Mouse (Mus musculus): ENCODE data around the gene Abcc12. TPM values are rescaled to one million over a fixed set of nuclear protein-coding genes. Genes with fewer than 3 reads are reported as not detected.

Gene Abcc12
- polyA plus RNA-seq, 1 experiment from 2014 or later, result 0.05 TPM

DNA sequence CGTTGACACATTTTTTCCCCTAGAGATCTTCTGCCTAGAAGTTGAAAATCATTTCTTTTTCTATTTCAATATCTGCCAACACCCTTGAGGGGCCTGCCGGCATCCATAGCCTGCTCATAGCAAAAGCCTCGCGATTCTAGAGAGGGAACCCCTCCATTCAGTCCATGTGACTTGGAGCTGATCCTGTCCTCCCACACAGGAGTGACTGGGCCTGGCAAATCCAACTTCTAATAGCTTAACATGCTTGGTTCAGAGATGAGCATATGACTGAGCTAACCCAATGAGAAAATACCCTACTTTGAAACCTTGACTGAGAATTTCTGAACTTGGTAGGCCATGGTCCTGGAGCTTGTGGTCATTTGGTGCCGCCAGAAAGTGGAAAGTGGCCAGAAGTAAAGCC lies 5.6 kb upstream of the Abcc12 start:
- WGBS, result 47% methylated on average over 5 of the region's 5 CpGs
- no peak overlapping the region for H3K27ac ChIP-seq (ENCODE audit: low read depth, low read length)
- no peak overlapping the region for H3K4me3 ChIP-seq (ENCODE audit: low read depth, low read length)
- H3K27me3 ChIP-seq (ENCODE audit: control insufficient read depth, insufficient read depth, low read length), result no peaks in the 10 kb centered on the region
- H3K36me3 ChIP-seq (ENCODE audit: control insufficient read depth, insufficient read depth, low read length), result no peaks in the 10 kb centered on the region
- DNase-seq (ENCODE audit: low spot score, missing footprints), result no peak
- H3K9me3 ChIP-seq (ENCODE audit: control insufficient read depth, low read length), result no peaks in the 10 kb centered on the region
- ATAC-seq (ENCODE audit: low FRiP score), result no peak
- H3K4me1 ChIP-seq (ENCODE audit: control insufficient read depth, insufficient read depth, low read length), result no peaks in the 10 kb centered on the region
- no peak overlapping the region for H3K4me2 ChIP-seq
- no peak overlapping the region for H3K9ac ChIP-seq (ENCODE audit: low read length)

DNA sequence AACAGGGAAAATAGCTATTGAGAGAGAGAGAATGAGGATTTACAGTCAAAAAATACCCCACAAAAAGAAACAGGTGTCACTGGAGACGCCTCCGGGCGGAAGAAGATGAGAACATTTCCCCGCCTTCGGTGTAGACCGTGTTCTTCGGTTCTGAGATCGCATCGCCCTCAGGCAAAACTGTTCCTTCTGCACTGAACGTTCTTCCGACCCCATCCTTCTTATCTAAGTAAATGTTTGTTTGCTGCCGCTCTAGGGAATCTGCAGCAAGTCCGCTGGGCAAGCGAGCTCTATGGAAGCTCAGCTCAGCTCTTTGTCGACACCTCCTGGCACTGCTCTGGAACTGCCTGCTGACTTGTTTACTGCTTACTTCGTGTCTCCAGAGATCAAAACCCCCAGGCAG lies 5.0 kb upstream of the Abcc12 start:
- Histone ChIP-seq H3K4me3 (ENCODE audit: low read depth, low read length) (peak overlapping the region; percentile 31), H3K27me3 (ENCODE audit: control insufficient read depth, insufficient read depth, low read length) (no peaks in the 10 kb centered on the region), H3K27ac (ENCODE audit: low read depth, low read length) (no peak overlapping the region), H3K4me2 (peak overlapping the region; percentile 54), H3K9me3 (ENCODE audit: control insufficient read depth, low read length) (no peaks in the 10 kb centered on the region), H3K9ac (ENCODE audit: low read length) (peak overlapping the region; percentile 50; the same call in 1 of the 2 replicates), H3K4me1 (ENCODE audit: control insufficient read depth, insufficient read depth, low read length) (no peaks in the 10 kb centered on the region), H3K36me3 (ENCODE audit: control insufficient read depth, insufficient read depth, low read length) (no peaks in the 10 kb centered on the region)
- WGBS, result 4% methylated on average over 16 of the region's 16 CpGs
- ATAC-seq (ENCODE audit: low FRiP score) (peak; percentile 84), DNase-seq (ENCODE audit: low spot score, missing footprints) (peak; percentile 98)

- Histone ChIP-seq H3K36me3 (ENCODE audit: control insufficient read depth, insufficient read depth, low read length) (no peaks in the 10 kb centered on the region), H3K4me2 (peak overlapping the region; percentile 54), H3K27me3 (ENCODE audit: control insufficient read depth, insufficient read depth, low read length) (no peaks in the 10 kb centered on the region), H3K9me3 (ENCODE audit: control insufficient read depth, low read length) (no peaks in the 10 kb centered on the region), H3K9ac (ENCODE audit: low read length) (peak overlapping the region; percentile 50; the same call in 1 of the 2 replicates), H3K4me1 (ENCODE audit: control insufficient read depth, insufficient read depth, low read length) (no peaks in the 10 kb centered on the region), H3K4me3 (ENCODE audit: low read depth, low read length) (peak overlapping the region; percentile 31), H3K27ac (ENCODE audit: low read depth, low read length) (no peak overlapping the region)
- 5% methylated on average over 11 of the region's 11 CpGs for WGBS
- ATAC-seq (ENCODE audit: low FRiP score), result peak; percentile 82
- DNase-seq (ENCODE audit: low spot score, missing footprints), result peak; percentile 96
Measured at GRCm38 (mm10) chr8:86585118-86585517, 4.6 kb upstream of the Abcc12 start.

GRCm38 (mm10) chr8:86581921-86582331 lies 1.4 kb upstream of the Abcc12 start:
- Histone ChIP-seq H3K9me3 (ENCODE audit: control insufficient read depth, low read length) (no peaks in the 10 kb centered on the region), H3K27ac (ENCODE audit: low read depth, low read length) (no peak overlapping the region), H3K27me3 (ENCODE audit: control insufficient read depth, insufficient read depth, low read length) (no peaks in the 10 kb centered on the region), H3K36me3 (ENCODE audit: control insufficient read depth, insufficient read depth, low read length) (no peaks in the 10 kb centered on the region), H3K4me2 (no peak overlapping the region), H3K4me1 (ENCODE audit: control insufficient read depth, insufficient read depth, low read length) (no peaks in the 10 kb centered on the region), H3K9ac (ENCODE audit: low read length) (no peak overlapping the region), H3K4me3 (ENCODE audit: low read depth, low read length) (no peak overlapping the region)
- no peak for DNase-seq (ENCODE audit: low spot score, missing footprints)
- WGBS, result 87% methylated on average over 4 of the region's 4 CpGs
- no peak for ATAC-seq (ENCODE audit: low FRiP score)

DNA sequence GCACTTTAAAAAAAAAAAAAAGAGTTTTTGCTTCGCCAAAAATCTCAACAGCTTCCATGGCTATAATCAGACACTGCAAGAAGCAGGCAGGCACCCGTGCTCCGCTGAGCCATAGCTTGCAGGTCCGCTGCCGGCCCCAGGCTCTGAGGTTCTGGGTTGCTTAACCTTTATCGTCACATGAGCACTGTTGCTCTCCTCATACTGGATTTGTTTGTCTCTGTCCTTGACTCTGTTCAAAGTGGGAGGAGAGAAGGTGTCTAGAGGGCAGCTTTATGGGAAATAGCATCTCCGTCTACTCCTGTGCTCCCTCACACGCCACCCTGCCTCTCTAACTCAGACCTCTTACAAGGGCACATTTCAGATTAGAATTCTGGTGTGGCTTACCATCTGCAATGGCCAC lies 1.8 kb downstream of the Abcc12 start:
- Histone ChIP-seq H3K4me2 (no peak overlapping the region), H3K27me3 (ENCODE audit: control insufficient read depth, insufficient read depth, low read length) (no peaks in the 10 kb centered on the region), H3K9ac (ENCODE audit: low read length) (no peak overlapping the region), H3K27ac (ENCODE audit: low read depth, low read length) (no peak overlapping the region), H3K36me3 (ENCODE audit: control insufficient read depth, insufficient read depth, low read length) (no peaks in the 10 kb centered on the region), H3K9me3 (ENCODE audit: control insufficient read depth, low read length) (no peaks in the 10 kb centered on the region), H3K4me3 (ENCODE audit: low read depth, low read length) (no peak overlapping the region), H3K4me1 (ENCODE audit: control insufficient read depth, insufficient read depth, low read length) (no peaks in the 10 kb centered on the region)
- 86% methylated on average over 8 of the region's 8 CpGs for WGBS
- no peak for DNase-seq (ENCODE audit: low spot score, missing footprints)
- no peak for ATAC-seq (ENCODE audit: low FRiP score)

- Histone ChIP-seq H3K36me3 (ENCODE audit: control insufficient read depth, insufficient read depth, low read length) (no peaks in the 10 kb centered on the region), H3K4me2 (no peak overlapping the region), H3K4me1 (ENCODE audit: control insufficient read depth, insufficient read depth, low read length) (no peaks in the 10 kb centered on the region), H3K9me3 (ENCODE audit: control insufficient read depth, low read length) (no peaks in the 10 kb centered on the region), H3K27ac (ENCODE audit: low read depth, low read length) (no peak overlapping the region), H3K27me3 (ENCODE audit: control insufficient read depth, insufficient read depth, low read length) (no peaks in the 10 kb centered on the region), H3K9ac (ENCODE audit: low read length) (no peak overlapping the region), H3K4me3 (ENCODE audit: low read depth, low read length) (no peak overlapping the region)
- DNase-seq (ENCODE audit: low spot score, missing footprints) (no peak), ATAC-seq (ENCODE audit: low FRiP score) (no peak)
- WGBS, result 67% methylated on average over 9 of the region's 9 CpGs
Measured at GRCm38 (mm10) chr8:86578076-86578475, 2.4 kb downstream of the Abcc12 start.

DNA sequence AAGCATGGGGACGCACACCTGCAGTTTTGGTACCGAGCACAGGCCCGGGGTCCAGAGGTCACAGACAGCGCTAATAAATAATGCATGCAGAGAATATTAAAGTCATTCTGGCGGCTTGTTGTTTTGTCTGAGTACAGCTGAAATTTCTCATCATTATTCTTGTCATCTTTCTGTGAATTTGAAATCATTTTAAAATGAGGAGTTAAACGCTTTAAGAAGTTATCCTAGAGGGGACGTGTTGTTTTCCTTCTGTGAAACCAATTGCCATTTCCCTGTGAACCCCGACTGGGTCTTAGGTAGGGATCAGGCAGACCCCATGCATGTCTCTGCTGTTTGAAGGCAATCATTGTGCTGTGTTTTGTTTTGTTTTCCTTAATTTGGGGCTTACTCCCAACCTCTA lies 2.9 kb downstream of the Abcc12 start:
- Histone ChIP-seq H3K9ac (ENCODE audit: low read length) (no peak overlapping the region), H3K9me3 (ENCODE audit: control insufficient read depth, low read length) (no peaks in the 10 kb centered on the region), H3K27me3 (ENCODE audit: control insufficient read depth, insufficient read depth, low read length) (no peaks in the 10 kb centered on the region), H3K27ac (ENCODE audit: low read depth, low read length) (no peak overlapping the region), H3K4me3 (ENCODE audit: low read depth, low read length) (no peak overlapping the region), H3K36me3 (ENCODE audit: control insufficient read depth, insufficient read depth, low read length) (no peaks in the 10 kb centered on the region), H3K4me1 (ENCODE audit: control insufficient read depth, insufficient read depth, low read length) (no peaks in the 10 kb centered on the region), H3K4me2 (no peak overlapping the region)
- peak; percentile 73 for DNase-seq (ENCODE audit: low spot score, missing footprints)
- 84% methylated on average over 8 of the region's 8 CpGs for WGBS
- ATAC-seq (ENCODE audit: low FRiP score), result no peak

GRCm38 (mm10) chr8:86563674-86564073 lies 16.8 kb downstream of the Abcc12 start:
- 91% methylated on average over 9 of the region's 9 CpGs for WGBS
- no peaks in the 10 kb centered on the region for H3K9me3 ChIP-seq (ENCODE audit: control insufficient read depth, low read length)
- H3K4me3 ChIP-seq (ENCODE audit: low read depth, low read length), result no peak overlapping the region
- H3K4me1 ChIP-seq (ENCODE audit: control insufficient read depth, insufficient read depth, low read length), result peaks cover 4% of the 10 kb centered on the region; the same call in 1 of the 2 replicates
- no peak overlapping the region for H3K9ac ChIP-seq (ENCODE audit: low read length)
- no peak overlapping the region for H3K27ac ChIP-seq (ENCODE audit: low read depth, low read length)
- ATAC-seq (ENCODE audit: low FRiP score), result no peak
- DNase-seq (ENCODE audit: low spot score, missing footprints), result peak; percentile 57
- no peaks in the 10 kb centered on the region for H3K27me3 ChIP-seq (ENCODE audit: control insufficient read depth, insufficient read depth, low read length)
- no peaks in the 10 kb centered on the region for H3K36me3 ChIP-seq (ENCODE audit: control insufficient read depth, insufficient read depth, low read length)
- no peak overlapping the region for H3K4me2 ChIP-seq

DNA sequence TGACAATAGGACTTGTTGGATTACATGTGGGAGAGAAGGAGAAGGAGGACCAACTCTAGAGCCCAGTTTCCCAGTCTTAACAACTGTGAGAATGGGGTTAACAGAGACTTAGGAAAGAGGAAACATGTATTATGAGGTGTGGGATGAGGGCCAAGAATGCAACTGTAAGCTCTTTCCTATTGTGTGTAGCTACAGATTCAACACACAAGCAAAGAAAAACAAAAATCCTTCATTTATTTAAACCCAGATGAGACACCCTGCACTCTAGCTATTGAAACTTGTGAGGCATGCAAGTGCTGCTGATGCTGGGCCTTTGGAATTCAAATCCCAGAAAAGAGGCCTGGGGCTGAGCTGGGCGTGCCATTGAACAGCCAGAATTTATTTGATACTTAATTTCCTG lies 18.7 kb downstream of the Abcc12 start:
- no peaks in the 10 kb centered on the region for H3K36me3 ChIP-seq (ENCODE audit: control insufficient read depth, insufficient read depth, low read length)
- no peak overlapping the region for H3K9ac ChIP-seq (ENCODE audit: low read length)
- no peak overlapping the region for H3K4me3 ChIP-seq (ENCODE audit: low read depth, low read length)
- H3K9me3 ChIP-seq (ENCODE audit: control insufficient read depth, low read length), result no peaks in the 10 kb centered on the region
- WGBS, result 40% methylated on average over 1 of the region's 1 CpGs
- ATAC-seq (ENCODE audit: low FRiP score) (no peak), DNase-seq (ENCODE audit: low spot score, missing footprints) (peak; percentile 69)
- H3K27ac ChIP-seq (ENCODE audit: low read depth, low read length), result no peak overlapping the region
- peaks cover 4% of the 10 kb centered on the region; the same call in 1 of the 2 replicates for H3K4me1 ChIP-seq (ENCODE audit: control insufficient read depth, insufficient read depth, low read length)
- no peak overlapping the region for H3K4me2 ChIP-seq
- H3K27me3 ChIP-seq (ENCODE audit: control insufficient read depth, insufficient read depth, low read length), result no peaks in the 10 kb centered on the region

- H3K27me3 ChIP-seq (ENCODE audit: control insufficient read depth, insufficient read depth, low read length), result no peaks in the 10 kb centered on the region
- no peak overlapping the region for H3K4me2 ChIP-seq
- H3K9me3 ChIP-seq (ENCODE audit: control insufficient read depth, low read length), result no peaks in the 10 kb centered on the region
- no peak overlapping the region for H3K27ac ChIP-seq (ENCODE audit: low read depth, low read length)
- DNase-seq (ENCODE audit: low spot score, missing footprints), result peak; percentile 53
- ATAC-seq (ENCODE audit: low FRiP score), result no peak
- 90% methylated on average over 10 of the region's 10 CpGs for WGBS
- no peak overlapping the region for H3K4me3 ChIP-seq (ENCODE audit: low read depth, low read length)
- no peaks in the 10 kb centered on the region for H3K36me3 ChIP-seq (ENCODE audit: control insufficient read depth, insufficient read depth, low read length)
- peaks cover 4% of the 10 kb centered on the region; the same call in 1 of the 2 replicates for H3K4me1 ChIP-seq (ENCODE audit: control insufficient read depth, insufficient read depth, low read length)
- H3K9ac ChIP-seq (ENCODE audit: low read length), result no peak overlapping the region
Measured at GRCm38 (mm10) chr8:86560688-86561065, 19.8 kb downstream of the Abcc12 start.

Measured in midbrain, embryonic 11.5 days (tissue).